Mouse (Mus musculus) megakaryocyte progenitor cell, adult 5-6 weeks (primary cell): ENCODE data around the gene Krtap11-1. TPM values are rescaled to one million over a fixed set of nuclear protein-coding genes. Genes with fewer than 3 reads are reported as not detected.

Experiments used
- total RNA-seq, 2 experiments: library from RNA; stranded (forward) in 1 of 2; stranded (reverse) in 1 of 2; fragments of 157-497, 149-512 nt in 1 of 2; fragments of 200-1000 nt in 1 of 2; gene quantifications; 2 replicates each; pipeline versions ENCODE4 v1.2.3 to v1.2.4; 2015 to 2017

Krtap11-1 gene
- total RNA-seq, 2 experiments from 2014 or later = not detected

Other genes starting within 250 kb of the Krtap11-1 start
- not detected in 2 replicates for gene Krtap21-1, start 167.3 kb downstream of the Krtap11-1 start, total RNA-seq (2015)
- not detected in 2 replicates for gene Krtap21-1, start 167.3 kb downstream of the Krtap11-1 start, total RNA-seq (2017)
- gene Krtap6-2, start 151.1 kb downstream of the Krtap11-1 start, total RNA-seq (2015) = not detected in 2 replicates
- not detected in 2 replicates for gene Krtap6-2, start 151.1 kb downstream of the Krtap11-1 start, total RNA-seq (2017)
- gene Krtap8-1, start 83.2 kb downstream of the Krtap11-1 start, total RNA-seq (2015) = not detected in 2 replicates
- not detected in 2 replicates for gene Krtap8-1, start 83.2 kb downstream of the Krtap11-1 start, total RNA-seq (2017)
- gene Krtap7-1, start 62.9 kb downstream of the Krtap11-1 start, total RNA-seq (2015) = not detected in 2 replicates
- gene Krtap7-1, start 62.9 kb downstream of the Krtap11-1 start, total RNA-seq (2017) = not detected in 2 replicates